In genomic region chr19:36207735-36208288, GRCm38 (mm10) we compare ENCODE assay signal across 10 mouse cellular contexts.
A peak's percentile ranks its signal among the peaks of the same experiment; 100 is the strongest.
DNase-seq lines count a peak whose midpoint lies in the region; ATAC-seq and TF ChIP-seq lines count a peak whose summit lies in the region.
"Had no signal": no experiment of that assay in that cellular context is flagged by ENCODE, and none has a peak within 500 bp of the region (broad histone marks: within the 10 kb centered on the region; RNA-seq: fewer than 3 reads in every experiment).

No protein-coding gene starts in this region.

- 25% methylated on average over 7 of the region's 7 CpGs for WGBS in forebrain, embryonic 16.5 days
- WGBS in kidney, embryonic 16.5 days = 13% methylated on average over 7 of the region's 7 CpGs

- H3K9me3 ChIP-seq in forebrain, embryonic 16.5 days (ENCODE audit: control insufficient read depth, low read length) = no peaks in the 10 kb centered on the region
- no peaks in the 10 kb centered on the region for H3K9me3 ChIP-seq in kidney, embryonic 16.5 days (ENCODE audit: low read length)
- H3K9me3 ChIP-seq: midbrain, embryonic 12.5 days had no signal

- intact Hi-C loops in gastrocnemius, adult 2 months (cut with DNase I) = no loop called here
- intact Hi-C loops in left cerebral cortex, postnatal 14 days (cut with DNase I) = no loop called here

- peak overlapping the region; percentile 31 for H3K4me3 ChIP-seq in gastrocnemius, adult 2 months
- H3K4me3 ChIP-seq in forebrain, embryonic 16.5 days (replicated peaks; ENCODE audit: low read length) = no peak overlapping the region
- H3K4me3 ChIP-seq in kidney, embryonic 16.5 days (ENCODE audit: low read length) = no peak overlapping the region
- H3K4me3 ChIP-seq: midbrain, embryonic 12.5 days had no signal

- DNase-seq in gastrocnemius, adult 2 months = no peak
- no peak for DNase-seq in gastrocnemius, postnatal 10 days
- DNase-seq in 3T3-L1 (ENCODE audit: low read depth, low spot score) = peak; percentile 98
- no peak for DNase-seq in left cerebral cortex, postnatal 14 days (ENCODE audit: low spot score in 2 of 2)
- no peak for DNase-seq in spleen, postnatal 36 days (ENCODE audit: low spot score in 2 of 2)

- peak overlapping the region; percentile 38; the same call in 1 of the 2 replicates for H3K27ac ChIP-seq in gastrocnemius, adult 2 months
- peak overlapping the region; percentile 21; the same call in 1 of the 2 replicates for H3K27ac ChIP-seq in forebrain, embryonic 16.5 days (ENCODE audit: low read length)
- H3K27ac ChIP-seq in kidney, embryonic 16.5 days (ENCODE audit: low read length) = no peak overlapping the region; the same call in 1 of the 2 replicates
- H3K27ac ChIP-seq: midbrain, embryonic 12.5 days had no signal

- H3K36me3 ChIP-seq in forebrain, embryonic 16.5 days (ENCODE audit: control insufficient read depth, insufficient read depth) = no peaks in the 10 kb centered on the region
- H3K36me3 ChIP-seq in kidney, embryonic 16.5 days (ENCODE audit: insufficient read depth, low read length) = no peaks in the 10 kb centered on the region
- H3K36me3 ChIP-seq: midbrain, embryonic 12.5 days had no signal

- peak; percentile 73 for ATAC-seq in forebrain, embryonic 16.5 days
- peak; percentile 73; the same call in 1 of the 2 replicates for ATAC-seq in kidney, embryonic 16.5 days (ENCODE audit: low FRiP score, low TSS enrichment)
- no peak for ATAC-seq in erythroid progenitor cell, adult 5-6 weeks (replicated peaks; ENCODE audit: low FRiP score, poor library complexity, severe bottlenecking)

- no peaks in the 10 kb centered on the region for H3K27me3 ChIP-seq in forebrain, embryonic 16.5 days (replicated peaks; ENCODE audit: control insufficient read depth, insufficient read depth, low read length)
- no peaks in the 10 kb centered on the region for H3K27me3 ChIP-seq in kidney, embryonic 16.5 days (ENCODE audit: insufficient read depth, low read length)
- H3K27me3 ChIP-seq: CH12.LX; midbrain, embryonic 12.5 days had no signal

- H3K4me2 ChIP-seq in forebrain, embryonic 16.5 days (ENCODE audit: low read length) = 0 out of 2 replicates have a peak overlapping the region, but pooled peaks have one; percentile 1
- H3K4me2 ChIP-seq in kidney, embryonic 16.5 days (replicated peaks; ENCODE audit: low read depth, low read length) = 0 out of 2 replicates have a peak overlapping the region, but pooled peaks have one; percentile 9
- H3K4me2 ChIP-seq: midbrain, embryonic 12.5 days had no signal

- no peak overlapping the region for H3K9ac ChIP-seq in forebrain, embryonic 16.5 days (replicated peaks; ENCODE audit: low read depth, low read length)
- H3K9ac ChIP-seq in kidney, embryonic 16.5 days (replicated peaks; ENCODE audit: low read length) = 0 out of 2 replicates have a peak overlapping the region, but pooled peaks have one; percentile 5
- H3K9ac ChIP-seq: midbrain, embryonic 12.5 days had no signal

- no peak for TF ChIP-seq CTCF in gastrocnemius, adult 2 months (IDR thresholded peaks at IDR 0.05)

- H3K4me1 ChIP-seq in forebrain, embryonic 16.5 days (replicated peaks; ENCODE audit: control insufficient read depth, insufficient read depth, low read length) = peaks cover 11% of the 10 kb centered on the region
- H3K4me1 ChIP-seq in kidney, embryonic 16.5 days (ENCODE audit: insufficient read depth, low read length) = peaks cover 5% of the 10 kb centered on the region; the same call in 1 of the 2 replicates
